Mouse (Mus musculus) forebrain, embryonic 14.5 days (tissue): ENCODE measurements around the gene Fbxo22. TPM values are rescaled to one million over a fixed set of nuclear protein-coding genes. Genes with fewer than 3 reads are reported as not detected.

Source experiments
- ATAC-seq: fragments of 200-750 bp; cut with Nextera tagmentation; 2 replicates; pipeline ENCODE4 v1.8.0; 2017; ENCODE audit warnings: mild to moderate bottlenecking, moderate library complexity
- DNase-seq: peaks from one replicate; pipeline ENCODE4 v3.0.0-alpha.2; 2015; ENCODE audit warnings: low spot score
- H3K27ac ChIP-seq: fragments of 300-500 bp; sonication (generic); 2 replicates; pipeline ENCODE4 v1.5.1; 2014; ENCODE audit warnings: low read depth, mild to moderate bottlenecking, control low read depth, low read length, moderate library complexity
- H3K27me3 ChIP-seq: fragments of 300-500 bp; sonication (generic); replicated peaks from 2 replicates; pipeline ENCODE4 v1.6.1; 2014; ENCODE audit warnings: low read length, control low read depth, mixed read lengths; ENCODE audit not compliant: control insufficient read depth, insufficient read depth
- H3K36me3 ChIP-seq: fragments of 300-500 bp; sonication (generic); 2 replicates; pipeline ENCODE4 v1.6.1; 2014; ENCODE audit warnings: low read length, control low read depth; ENCODE audit not compliant: control insufficient read depth, insufficient read depth
- H3K4me1 ChIP-seq: fragments of 300-500 bp; sonication (generic); 2 replicates; pipeline ENCODE4 v1.6.1; 2014; ENCODE audit warnings: antibody characterized with exemption, low read length, control low read depth; ENCODE audit not compliant: control insufficient read depth, insufficient read depth
- H3K4me2 ChIP-seq: fragments of 300-500 bp; sonication (generic); 2 replicates; pipeline ENCODE4 v1.6.1; 2014; ENCODE audit warnings: mild to moderate bottlenecking, control low read depth, low read length
- H3K4me3 ChIP-seq: fragments of 300-500 bp; sonication (generic); 2 replicates; pipeline ENCODE4 v1.5.1; 2014; ENCODE audit warnings: low read depth, low read length, control low read depth
- H3K9ac ChIP-seq: fragments of 300-500 bp; sonication (generic); 2 replicates; pipeline ENCODE4 v1.6.1; 2014; ENCODE audit warnings: mild to moderate bottlenecking, low read length, control low read depth, moderate library complexity
- H3K9me3 ChIP-seq: fragments of 300-500 bp; sonication (generic); replicated peaks from 2 replicates; pipeline ENCODE4 v1.6.1; 2016; ENCODE audit warnings: low read length, control low read depth, mixed read lengths; ENCODE audit not compliant: control insufficient read depth
- WGBS: fragments of 180-500 bp; shearing (Covaris S2); extraction: QIAGEN DNeasy Blood & Tissue Kit; methylation state at CpG from one replicate; pipeline ENCODE4 v1.1.7; 2014; 5-methylcytosine and 5-hydroxymethylcytosine counted together
- polyA plus RNA-seq: library from polyadenylated mRNA; unstranded; fragments of >200 nt; fragmentation: Nextera tagmentation; extraction: Ambion mirVana; gene quantifications from 2 replicates; pipeline ENCODE4 v1.2.1, GENCODE M21; 2014

The Fbxo22 gene
- polyA plus RNA-seq, 1 experiment from 2014 or later, result 73.0 TPM

DNA sequence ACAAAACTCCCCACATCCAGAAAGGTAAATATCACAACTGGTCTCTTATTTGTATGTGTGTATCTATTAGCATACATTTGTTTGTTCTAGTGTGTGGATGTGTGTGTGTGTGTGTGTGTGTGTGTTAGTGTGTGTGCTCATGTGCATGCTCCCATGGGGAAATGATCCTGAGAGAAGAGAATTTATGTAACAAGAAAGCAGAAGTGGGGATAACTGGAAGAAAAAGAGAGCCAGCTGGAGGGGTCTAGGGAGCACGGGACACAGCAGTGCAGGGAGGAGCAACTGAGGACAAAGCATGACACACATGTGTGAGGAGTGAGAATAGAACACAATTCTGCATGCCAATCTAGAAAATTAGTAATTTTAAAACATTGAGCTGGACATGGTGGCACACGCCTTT lies 48.4 kb downstream of the Fbxo22 start:
- no peak overlapping the region for H3K9ac ChIP-seq
- H3K36me3 ChIP-seq, result no peaks in the 10 kb centered on the region
- ATAC-seq (no peak), DNase-seq (no peak)
- no peak overlapping the region for H3K4me3 ChIP-seq
- no peak overlapping the region for H3K27ac ChIP-seq
- 92% methylated on average over 2 of the region's 2 CpGs for WGBS
- no peaks in the 10 kb centered on the region for H3K9me3 ChIP-seq
- H3K4me2 ChIP-seq, result no peak overlapping the region
- no peaks in the 10 kb centered on the region for H3K4me1 ChIP-seq
- no peaks in the 10 kb centered on the region for H3K27me3 ChIP-seq

DNA sequence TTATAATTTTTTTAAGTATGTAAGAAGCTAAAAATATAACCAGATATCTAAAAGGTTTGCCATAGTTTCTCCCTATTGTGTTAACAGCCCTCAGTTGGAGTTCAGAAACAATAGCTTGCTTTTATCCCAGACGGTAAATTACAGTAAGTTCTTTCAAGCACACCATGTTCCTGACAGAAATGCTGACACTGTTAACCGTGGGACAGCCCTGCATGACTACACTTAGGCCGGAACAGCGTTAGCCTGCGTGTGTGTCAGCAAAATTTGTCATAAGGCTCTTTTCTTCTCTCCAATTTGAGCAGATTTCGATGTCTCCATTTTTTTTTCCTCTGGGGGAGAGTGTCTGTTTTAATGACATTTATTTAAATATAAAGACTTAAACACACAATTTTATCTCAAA lies 51.0 kb downstream of the Fbxo22 start:
- ATAC-seq, result no peak
- WGBS, result 69% methylated on average over 6 of the region's 6 CpGs
- no peak for DNase-seq

DNA sequence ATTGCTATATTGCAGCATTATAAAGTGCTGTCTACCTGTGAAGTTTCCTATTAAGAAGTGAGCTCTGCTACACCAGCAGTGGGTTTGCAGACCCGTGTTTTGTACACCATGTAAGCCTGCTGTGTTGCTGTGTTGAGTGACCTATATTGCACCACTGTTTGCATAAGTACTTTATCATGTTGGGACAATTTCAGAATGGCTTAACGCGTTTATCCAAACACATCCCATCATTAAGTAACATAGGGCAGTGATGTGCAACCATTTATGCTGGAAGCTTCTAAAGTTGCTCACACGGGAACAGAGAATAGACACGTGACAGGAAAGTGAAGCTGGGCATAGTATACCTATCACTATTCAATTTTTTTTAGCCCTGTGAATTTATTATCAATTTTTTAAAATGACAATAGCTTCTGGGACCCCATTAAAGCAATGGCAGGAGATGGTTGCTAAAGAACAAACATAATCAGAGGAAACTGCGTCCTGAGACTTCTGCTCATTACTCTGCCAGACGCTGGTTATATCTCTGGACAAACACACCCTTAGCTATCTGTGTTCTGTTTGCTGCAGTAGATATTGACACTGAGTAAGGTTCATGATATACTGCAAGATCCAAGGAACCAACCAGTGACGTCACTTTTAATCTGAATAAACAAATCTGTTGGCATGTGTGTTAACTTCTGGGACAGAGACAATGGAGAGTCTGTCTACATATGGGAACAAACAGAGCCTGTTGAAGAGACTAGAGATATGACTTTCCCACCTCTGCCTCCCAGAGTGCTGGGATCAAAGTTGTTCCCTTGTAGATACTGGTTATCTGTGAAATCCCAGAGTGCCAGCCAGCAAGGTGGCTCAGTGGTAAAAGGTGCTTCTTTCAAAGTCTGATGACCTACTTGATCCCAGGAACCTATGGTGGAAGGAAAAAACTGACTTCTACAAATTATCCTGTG lies 55.9 kb downstream of the Fbxo22 start:
- H3K27me3 ChIP-seq, result no peaks in the 10 kb centered on the region
- no peak for ATAC-seq
- no peak overlapping the region for H3K4me2 ChIP-seq
- H3K4me1 ChIP-seq, result no peaks in the 10 kb centered on the region
- H3K36me3 ChIP-seq, result no peaks in the 10 kb centered on the region
- no peaks in the 10 kb centered on the region for H3K9me3 ChIP-seq
- H3K9ac ChIP-seq, result no peak overlapping the region
- WGBS, result 81% methylated on average over 8 of the region's 8 CpGs
- no peak overlapping the region for H3K27ac ChIP-seq
- DNase-seq, result no peak
- no peak overlapping the region for H3K4me3 ChIP-seq

More for the DNA sequence above, 51.0 kb downstream of the Fbxo22 start:
- H3K36me3 ChIP-seq, result no peaks in the 10 kb centered on the region
- H3K9ac ChIP-seq, result no peak overlapping the region
- H3K4me2 ChIP-seq, result no peak overlapping the region
- H3K9me3 ChIP-seq, result no peaks in the 10 kb centered on the region
- H3K27me3 ChIP-seq, result no peaks in the 10 kb centered on the region
- H3K27ac ChIP-seq, result no peak overlapping the region
- no peak overlapping the region for H3K4me3 ChIP-seq
- no peaks in the 10 kb centered on the region for H3K4me1 ChIP-seq

DNA sequence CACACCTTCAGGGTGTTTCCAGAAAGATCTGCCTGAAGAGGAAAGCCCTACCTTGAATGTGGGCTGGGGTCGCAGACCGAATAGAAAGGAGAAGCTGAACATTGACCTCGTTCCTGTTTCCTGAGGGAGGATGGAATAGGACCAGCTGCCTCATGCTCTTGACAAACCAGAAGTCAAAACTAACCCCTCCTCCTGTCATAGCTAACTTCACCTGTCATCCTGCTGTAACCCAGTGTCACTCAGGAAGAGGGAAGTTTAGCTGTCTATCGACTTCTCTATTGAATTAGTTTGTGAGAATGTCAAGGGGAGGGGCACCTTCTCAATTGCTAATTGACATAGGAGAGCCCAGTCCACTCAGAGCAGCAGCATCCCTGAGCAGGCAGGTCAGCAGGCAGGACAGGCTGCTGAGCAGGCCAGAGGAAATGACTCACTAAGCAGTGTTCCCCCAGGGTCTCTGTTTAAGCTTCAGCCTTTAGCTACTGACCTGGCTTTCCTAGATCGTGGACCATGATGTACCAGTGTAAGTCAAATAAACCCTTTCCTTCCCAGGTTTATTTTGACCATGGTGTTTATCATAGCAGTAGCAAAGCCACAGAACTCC lies 63.3 kb downstream of the Fbxo22 start:
- no peak for ATAC-seq
- DNase-seq, result no peak
- H3K4me1 ChIP-seq, result no peaks in the 10 kb centered on the region
- WGBS, result 66% methylated on average over 5 of the region's 5 CpGs
- no peaks in the 10 kb centered on the region for H3K27me3 ChIP-seq
- H3K36me3 ChIP-seq, result no peaks in the 10 kb centered on the region
- H3K4me3 ChIP-seq, result no peak overlapping the region
- no peaks in the 10 kb centered on the region for H3K9me3 ChIP-seq
- no peak overlapping the region for H3K27ac ChIP-seq
- H3K4me2 ChIP-seq, result no peak overlapping the region
- no peak overlapping the region for H3K9ac ChIP-seq

DNA sequence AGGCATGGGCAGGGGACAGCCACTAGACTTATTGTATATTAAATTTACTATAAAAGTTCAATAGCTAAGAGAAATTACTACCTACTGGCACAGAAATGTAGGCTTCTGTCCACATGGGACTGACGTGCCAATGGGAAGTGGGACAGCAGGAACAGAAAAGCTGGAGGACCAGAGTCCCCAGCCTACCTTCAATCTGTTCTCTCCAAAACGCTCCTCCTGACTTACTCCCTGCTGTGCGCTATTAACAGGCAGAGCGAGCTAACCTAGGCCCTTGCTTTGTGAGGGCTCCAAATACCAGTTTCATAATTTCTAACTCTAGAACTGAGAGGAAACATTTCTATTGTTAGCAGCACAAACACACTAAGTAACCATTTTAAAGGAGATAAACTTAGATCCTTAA lies 65.2 kb downstream of the Fbxo22 start:
- Histone ChIP-seq H3K4me1 (no peaks in the 10 kb centered on the region), H3K9ac (no peak overlapping the region), H3K27ac (no peak overlapping the region), H3K4me3 (no peak overlapping the region), H3K36me3 (no peaks in the 10 kb centered on the region), H3K4me2 (no peak overlapping the region), H3K9me3 (no peaks in the 10 kb centered on the region), H3K27me3 (no peaks in the 10 kb centered on the region)
- ATAC-seq (no peak), DNase-seq (no peak)
- WGBS, result 40% methylated on average over 4 of the region's 4 CpGs

Other genes with a start within 250 kb of the Fbxo22 start
- gene Chrna5, start 228.0 kb upstream of the Fbxo22 start, polyA plus RNA-seq, result 1.0 and 1.1 TPM in 2 replicates
- gene Chrna3, start 182.4 kb upstream of the Fbxo22 start, polyA plus RNA-seq, result 5.5 and 5.6 TPM in 2 replicates
- gene Chrnb4, start 160.1 kb upstream of the Fbxo22 start, polyA plus RNA-seq, result 0.39 and 0.53 TPM in 2 replicates
- 24.3 and 32.0 TPM in 2 replicates for gene Ube2q2, start 60.1 kb upstream of the Fbxo22 start, polyA plus RNA-seq
- gene Nrg4, start 117.9 kb downstream of the Fbxo22 start, polyA plus RNA-seq, result 0.69 and 0.72 TPM in 2 replicates
- 0.90 and 0.94 TPM in 2 replicates for gene Tmem266, start 118.0 kb downstream of the Fbxo22 start, polyA plus RNA-seq